Mouse (Mus musculus): Measurements from ENCODE around the gene Jpt2. TPM values are rescaled to one million over a fixed set of nuclear protein-coding genes. Genes with fewer than 3 reads are reported as not detected.

Jpt2 gene
- polyA plus RNA-seq, 2 experiments = 24.3 to 31.6 TPM

DNA sequence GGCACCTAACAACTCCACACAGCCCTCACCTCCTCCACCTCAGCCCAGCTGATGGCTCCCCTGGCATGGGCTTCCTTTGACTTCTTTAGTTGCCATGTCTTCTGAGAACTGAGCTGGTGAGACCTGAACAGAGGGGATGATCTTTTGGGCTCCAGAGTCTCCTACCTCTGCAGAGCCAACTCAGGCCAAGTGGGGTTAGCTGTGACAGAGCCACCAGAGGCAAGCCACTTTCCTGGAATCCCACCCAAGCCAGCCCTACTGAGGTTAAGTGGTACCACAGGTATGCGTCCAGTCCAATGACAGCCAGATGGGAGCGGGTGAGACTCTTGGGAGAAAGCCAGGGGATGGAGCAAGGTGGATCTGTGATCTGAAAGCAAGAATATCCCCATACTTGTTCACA is 67.2 kb downstream of the Jpt2 start:
- ATAC-seq (ENCODE audit: insufficient read depth) (no peak), DNase-seq (ENCODE audit: low read depth in 3 of 3, low spot score in 3 of 3) (no peak)
- no peaks in the 10 kb centered on the region for H3K9me3 ChIP-seq (ENCODE audit: control insufficient read depth, low read length)
- no peak overlapping the region for H3K4me3 ChIP-seq (ENCODE audit: insufficient read depth in 1 of 2, low read depth in 2 of 2, low read length in 2 of 2)
- H3K36me3 ChIP-seq (replicated peaks; ENCODE audit: control insufficient read depth, insufficient read depth, low read depth) = peaks cover 53% of the 10 kb centered on the region
- no peak overlapping the region for H3K4me2 ChIP-seq (ENCODE audit: low read depth)
- H3K4me1 ChIP-seq (replicated peaks; ENCODE audit: control insufficient read depth in 2 of 2, insufficient read depth in 2 of 2, low read length in 1 of 2) = peaks cover 13 to 17% of the 10 kb centered on the region in 2 experiments; a peak in 3 of 4 replicates
- no peak for TF ChIP-seq EP300 (IDR thresholded peaks at IDR 0.05; ENCODE audit: low read depth)
- TF ChIP-seq CTCF (IDR thresholded peaks at IDR 0.05; ENCODE audit: low read depth) = no peak
- H3K27me3 ChIP-seq (ENCODE audit: control insufficient read depth, insufficient read depth, low read length) = no peaks in the 10 kb centered on the region
- 92% methylated on average over 2 of the region's 2 CpGs for WGBS (ENCODE audit: insufficient replicate concordance)
- H3K27ac ChIP-seq = no peak overlapping the region
- no peak overlapping the region for H3K9ac ChIP-seq (replicated peaks)

DNA sequence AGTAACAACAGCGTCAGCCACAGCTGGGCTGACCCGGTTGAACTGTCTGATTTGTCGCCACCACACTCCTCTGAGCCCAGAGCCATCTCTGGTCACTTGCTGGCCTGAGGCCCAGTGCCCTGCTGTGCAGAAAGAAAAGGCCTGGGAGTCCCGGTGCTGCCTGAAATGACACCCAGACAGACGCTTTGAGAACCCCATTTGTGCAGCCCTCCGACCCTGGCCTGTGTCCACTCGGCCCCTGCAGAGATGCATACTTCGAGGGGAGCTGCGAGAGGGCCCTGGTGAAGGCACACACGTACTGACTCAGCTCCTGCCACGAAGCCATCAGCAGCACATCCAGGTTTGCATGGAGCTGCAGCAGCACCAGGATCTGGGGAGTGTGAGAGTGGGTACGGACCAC is 67.7 kb downstream of the Jpt2 start:
- H3K9ac ChIP-seq (replicated peaks) = no peak overlapping the region
- peaks cover 53% of the 10 kb centered on the region for H3K36me3 ChIP-seq (replicated peaks; ENCODE audit: control insufficient read depth, insufficient read depth, low read depth)
- no peak overlapping the region for H3K27ac ChIP-seq
- no peak for TF ChIP-seq EP300 (IDR thresholded peaks at IDR 0.05; ENCODE audit: low read depth)
- no peak for TF ChIP-seq CTCF (IDR thresholded peaks at IDR 0.05; ENCODE audit: low read depth)
- H3K27me3 ChIP-seq (ENCODE audit: control insufficient read depth, insufficient read depth, low read length) = no peaks in the 10 kb centered on the region
- no peak for ATAC-seq (ENCODE audit: insufficient read depth)
- DNase-seq (ENCODE audit: low read depth in 3 of 3, low spot score in 3 of 3) = no peak
- peaks cover 18 to 21% of the 10 kb centered on the region in 2 experiments for H3K4me1 ChIP-seq (replicated peaks; ENCODE audit: control insufficient read depth in 2 of 2, insufficient read depth in 2 of 2, low read length in 1 of 2)
- H3K9me3 ChIP-seq (ENCODE audit: control insufficient read depth, low read length) = no peaks in the 10 kb centered on the region
- WGBS (ENCODE audit: insufficient replicate concordance) = 89% methylated on average over 12 of the region's 12 CpGs
- H3K4me2 ChIP-seq (ENCODE audit: low read depth) = no peak overlapping the region
- no peak overlapping the region for H3K4me3 ChIP-seq (ENCODE audit: insufficient read depth in 1 of 2, low read depth in 2 of 2, low read length in 2 of 2)

DNA sequence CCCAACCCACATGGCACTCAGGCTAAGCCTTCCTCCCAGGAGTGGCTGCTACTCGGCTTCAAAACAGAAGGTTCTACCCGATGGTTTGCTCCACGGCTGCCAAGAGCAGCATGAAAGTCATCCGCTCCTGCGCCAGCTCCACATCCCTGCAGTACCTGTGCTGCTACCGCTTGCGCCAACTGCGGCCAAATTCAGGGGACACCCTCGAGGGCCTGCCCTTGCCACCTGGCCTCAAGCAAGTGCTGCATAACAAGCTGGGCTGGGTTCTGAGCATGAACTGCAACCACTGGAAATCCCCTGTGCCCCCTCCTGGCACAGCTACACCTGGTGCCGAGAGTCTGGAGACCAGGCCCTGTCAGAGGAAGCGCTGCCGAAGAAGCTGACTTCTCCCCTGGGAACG is 69.2 kb downstream of the Jpt2 start:
- no peak overlapping the region for H3K9ac ChIP-seq (replicated peaks)
- H3K36me3 ChIP-seq (replicated peaks; ENCODE audit: control insufficient read depth, insufficient read depth, low read depth) = peaks cover 49% of the 10 kb centered on the region
- DNase-seq (ENCODE audit: low read depth in 3 of 3, low spot score in 3 of 3) = no peak
- H3K4me2 ChIP-seq (ENCODE audit: low read depth) = no peak overlapping the region
- ATAC-seq (ENCODE audit: insufficient read depth) = no peak
- no peak overlapping the region for H3K27ac ChIP-seq
- TF ChIP-seq CTCF (IDR thresholded peaks at IDR 0.05; ENCODE audit: low read depth) (no peak), EP300 (IDR thresholded peaks at IDR 0.05; ENCODE audit: low read depth) (no peak)
- WGBS (ENCODE audit: insufficient replicate concordance) = 91% methylated on average over 13 of the region's 13 CpGs
- peaks cover 18 to 21% of the 10 kb centered on the region in 2 experiments for H3K4me1 ChIP-seq (replicated peaks; ENCODE audit: control insufficient read depth in 2 of 2, insufficient read depth in 2 of 2, low read length in 1 of 2)
- H3K9me3 ChIP-seq (ENCODE audit: control insufficient read depth, low read length) = no peaks in the 10 kb centered on the region
- H3K27me3 ChIP-seq (ENCODE audit: control insufficient read depth, insufficient read depth, low read length) = no peaks in the 10 kb centered on the region
- no peak overlapping the region for H3K4me3 ChIP-seq (ENCODE audit: insufficient read depth in 1 of 2, low read depth in 2 of 2, low read length in 2 of 2)

DNA sequence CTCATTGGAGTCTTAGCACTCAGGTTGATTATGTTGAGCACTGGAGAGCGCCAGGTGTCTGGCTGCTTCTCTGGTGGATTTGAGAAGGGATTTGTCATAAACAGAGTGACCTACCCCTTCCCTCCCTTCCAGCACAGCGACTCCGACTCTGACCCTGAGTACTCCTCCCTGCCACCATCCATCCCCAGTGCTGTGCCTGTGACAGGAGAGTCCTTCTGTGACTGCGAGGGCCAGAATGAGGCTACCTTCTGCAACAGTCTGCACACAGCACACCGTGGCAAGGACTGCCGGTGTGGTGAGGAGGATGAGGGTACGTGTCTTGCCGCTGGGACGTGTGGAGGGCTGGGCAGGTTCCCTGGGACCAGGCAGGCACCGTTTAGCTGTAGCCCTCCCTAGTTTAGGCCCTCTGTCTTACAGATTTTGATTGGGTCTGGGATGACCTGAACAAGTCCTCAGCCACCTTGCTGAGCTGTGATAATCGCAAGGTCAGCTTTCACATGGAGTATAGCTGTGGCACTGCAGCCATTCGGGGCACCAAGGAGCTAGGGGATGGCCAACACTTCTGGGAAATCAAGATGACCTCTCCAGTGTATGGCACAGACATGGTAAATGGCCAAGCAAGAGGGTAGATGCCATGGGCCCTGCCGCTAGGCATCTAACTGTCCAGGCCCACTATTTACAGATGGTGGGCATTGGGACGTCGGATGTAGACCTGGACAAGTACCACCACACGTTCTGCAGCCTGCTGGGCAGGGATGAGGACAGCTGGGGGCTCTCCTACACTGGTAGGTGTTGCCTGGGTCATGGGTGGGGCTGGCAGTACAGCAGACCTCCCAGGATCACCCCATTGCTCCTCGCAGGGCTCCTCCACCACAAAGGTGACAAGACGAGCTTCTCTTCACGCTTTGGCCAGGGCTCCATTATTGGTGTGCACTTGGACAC is 70.1 kb downstream of the Jpt2 start:
- 84% methylated on average over 19 of the region's 19 CpGs for WGBS (ENCODE audit: insufficient replicate concordance)
- H3K9ac ChIP-seq (replicated peaks) = no peak overlapping the region
- no peaks in the 10 kb centered on the region for H3K9me3 ChIP-seq (ENCODE audit: control insufficient read depth, low read length)
- H3K4me1 ChIP-seq (replicated peaks; ENCODE audit: control insufficient read depth in 2 of 2, insufficient read depth in 2 of 2, low read length in 1 of 2) = peaks cover 12 to 17% of the 10 kb centered on the region in 2 experiments
- no peak overlapping the region for H3K4me3 ChIP-seq (ENCODE audit: insufficient read depth in 1 of 2, low read depth in 2 of 2, low read length in 2 of 2)
- TF ChIP-seq CTCF (IDR thresholded peaks at IDR 0.05; ENCODE audit: low read depth) = no peak
- no peak for TF ChIP-seq EP300 (IDR thresholded peaks at IDR 0.05; ENCODE audit: low read depth)
- no peak for DNase-seq (ENCODE audit: low read depth in 3 of 3, low spot score in 3 of 3)
- H3K4me2 ChIP-seq (ENCODE audit: low read depth) = no peak overlapping the region
- peaks cover 49% of the 10 kb centered on the region for H3K36me3 ChIP-seq (replicated peaks; ENCODE audit: control insufficient read depth, insufficient read depth, low read depth)
- no peak overlapping the region for H3K27ac ChIP-seq
- no peak for ATAC-seq (ENCODE audit: insufficient read depth)
- no peaks in the 10 kb centered on the region for H3K27me3 ChIP-seq (ENCODE audit: control insufficient read depth, insufficient read depth, low read length)

DNA sequence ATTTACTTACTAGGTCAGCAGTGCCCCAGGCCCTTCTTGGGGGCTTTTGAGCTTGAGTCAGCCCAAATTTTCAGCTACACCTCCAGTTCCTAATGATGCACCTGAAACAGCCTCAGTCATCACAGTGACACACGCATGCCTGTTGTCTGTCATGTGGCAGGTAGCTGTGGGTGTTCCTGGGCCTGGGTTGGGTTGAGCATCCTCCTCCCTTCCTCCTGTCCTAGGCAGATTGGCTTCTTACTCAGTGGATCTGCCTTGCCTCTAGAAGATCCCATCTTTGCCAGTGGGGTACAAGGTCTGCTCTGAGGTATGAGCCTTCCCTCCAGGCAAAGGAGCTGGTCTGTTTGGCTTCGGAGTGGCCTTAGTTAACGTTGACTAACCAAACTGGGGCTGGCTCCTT is 71.6 kb downstream of the Jpt2 start:
- 75% methylated on average over 3 of the region's 3 CpGs for WGBS (ENCODE audit: insufficient replicate concordance)
- Histone ChIP-seq H3K4me3 (ENCODE audit: insufficient read depth in 1 of 2, low read depth in 2 of 2, low read length in 2 of 2) (no peak overlapping the region), H3K9me3 (ENCODE audit: control insufficient read depth, low read length) (no peaks in the 10 kb centered on the region), H3K27ac (no peak overlapping the region), H3K36me3 (replicated peaks; ENCODE audit: control insufficient read depth, insufficient read depth, low read depth) (peaks cover 59% of the 10 kb centered on the region), H3K9ac (replicated peaks) (no peak overlapping the region), H3K27me3 (ENCODE audit: control insufficient read depth, insufficient read depth, low read length) (no peaks in the 10 kb centered on the region), H3K4me2 (ENCODE audit: low read depth) (peak overlapping the region; percentile 89; the same call in 1 of the 2 replicates), H3K4me1 (replicated peaks; ENCODE audit: control insufficient read depth in 2 of 2, insufficient read depth in 2 of 2, low read length in 1 of 2) (peaks cover 14 to 22% of the 10 kb centered on the region in 2 experiments)
- no peak for DNase-seq (ENCODE audit: low read depth in 3 of 3, low spot score in 3 of 3)
- TF ChIP-seq CTCF (IDR thresholded peaks at IDR 0.05; ENCODE audit: low read depth) (no peak), EP300 (IDR thresholded peaks at IDR 0.05; ENCODE audit: low read depth) (no peak)
- ATAC-seq (ENCODE audit: insufficient read depth) = no peak

Other genes with a start within 250 kb of the Jpt2 start
- gene Rnf151, start 242.6 kb downstream of the Jpt2 start, polyA plus RNA-seq (2012; rRNA removed) = 0.11 and 0.29 TPM in 2 replicates
- gene Rnf151, start 242.6 kb downstream of the Jpt2 start, polyA plus RNA-seq (2014; fragmentation: Nextera tagmentation; extraction: Ambion mirVana) = not detected in 2 replicates
- gene Rps2, start 242.6 kb downstream of the Jpt2 start, polyA plus RNA-seq (2012; rRNA removed) = 2,096 and 2,246 TPM in 2 replicates
- 1,219 and 1,250 TPM in 2 replicates for gene Rps2, start 242.6 kb downstream of the Jpt2 start, polyA plus RNA-seq (2014; fragmentation: Nextera tagmentation; extraction: Ambion mirVana)
- 84.0 and 162 TPM in 2 replicates for gene Ndufb10, start 236.2 kb downstream of the Jpt2 start, polyA plus RNA-seq (2012; rRNA removed)
- gene Ndufb10, start 236.2 kb downstream of the Jpt2 start, polyA plus RNA-seq (2014; fragmentation: Nextera tagmentation; extraction: Ambion mirVana) = 207 and 216 TPM in 2 replicates
- 0.03 TPM in 1 of 2 replicates, not detected in the other for gene Rpl3l, start 232.9 kb downstream of the Jpt2 start, polyA plus RNA-seq (2012; rRNA removed)
- not detected in 2 replicates for gene Rpl3l, start 232.9 kb downstream of the Jpt2 start, polyA plus RNA-seq (2014; fragmentation: Nextera tagmentation; extraction: Ambion mirVana)
- gene Msrb1, start 224.0 kb downstream of the Jpt2 start, polyA plus RNA-seq (2012; rRNA removed) = 18.3 and 25.4 TPM in 2 replicates
- gene Msrb1, start 224.0 kb downstream of the Jpt2 start, polyA plus RNA-seq (2014; fragmentation: Nextera tagmentation; extraction: Ambion mirVana) = 28.8 and 28.9 TPM in 2 replicates
- 0.03 and 0.06 TPM in 2 replicates for gene Hs3st6, start 207.7 kb downstream of the Jpt2 start, polyA plus RNA-seq (2012; rRNA removed)
- gene Hs3st6, start 207.7 kb downstream of the Jpt2 start, polyA plus RNA-seq (2014; fragmentation: Nextera tagmentation; extraction: Ambion mirVana) = not detected in 2 replicates
- gene Meiob, start 156.4 kb downstream of the Jpt2 start, polyA plus RNA-seq (2012; rRNA removed) = 0.50 and 0.65 TPM in 2 replicates
- gene Meiob, start 156.4 kb downstream of the Jpt2 start, polyA plus RNA-seq (2014; fragmentation: Nextera tagmentation; extraction: Ambion mirVana) = 0.90 and 1.2 TPM in 2 replicates
- 49.8 and 65.9 TPM in 2 replicates for gene Hagh, start 120.5 kb downstream of the Jpt2 start, polyA plus RNA-seq (2012; rRNA removed)
- gene Hagh, start 120.5 kb downstream of the Jpt2 start, polyA plus RNA-seq (2014; fragmentation: Nextera tagmentation; extraction: Ambion mirVana) = 109 and 120 TPM in 2 replicates
- gene Fahd1, start 110.3 kb downstream of the Jpt2 start, polyA plus RNA-seq (2012; rRNA removed) = 18.6 and 24.0 TPM in 2 replicates
- 37.2 and 40.1 TPM in 2 replicates for gene Fahd1, start 110.3 kb downstream of the Jpt2 start, polyA plus RNA-seq (2014; fragmentation: Nextera tagmentation; extraction: Ambion mirVana)
- 3.4 and 4.3 TPM in 2 replicates for gene Igfals, start 94.7 kb downstream of the Jpt2 start, polyA plus RNA-seq (2012; rRNA removed)
- 4.7 and 6.3 TPM in 2 replicates for gene Igfals, start 94.7 kb downstream of the Jpt2 start, polyA plus RNA-seq (2014; fragmentation: Nextera tagmentation; extraction: Ambion mirVana)
- 30.8 and 33.1 TPM in 2 replicates for gene Nubp2, start 74.3 kb downstream of the Jpt2 start, polyA plus RNA-seq (2012; rRNA removed)
- 76.7 and 80.1 TPM in 2 replicates for gene Nubp2, start 74.3 kb downstream of the Jpt2 start, polyA plus RNA-seq (2014; fragmentation: Nextera tagmentation; extraction: Ambion mirVana)
- 26.3 and 28.4 TPM in 2 replicates for gene Spsb3, start 74.0 kb downstream of the Jpt2 start, polyA plus RNA-seq (2012; rRNA removed)
- gene Spsb3, start 74.0 kb downstream of the Jpt2 start, polyA plus RNA-seq (2014; fragmentation: Nextera tagmentation; extraction: Ambion mirVana) = 37.5 and 40.2 TPM in 2 replicates
- gene Eme2, start 65.6 kb downstream of the Jpt2 start, polyA plus RNA-seq (2012; rRNA removed) = 7.6 and 9.4 TPM in 2 replicates
- gene Eme2, start 65.6 kb downstream of the Jpt2 start, polyA plus RNA-seq (2014; fragmentation: Nextera tagmentation; extraction: Ambion mirVana) = 7.4 and 8.5 TPM in 2 replicates
- gene Mrps34, start 65.6 kb downstream of the Jpt2 start, polyA plus RNA-seq (2012; rRNA removed) = 48.0 and 49.2 TPM in 2 replicates
- 43.5 and 49.9 TPM in 2 replicates for gene Mrps34, start 65.6 kb downstream of the Jpt2 start, polyA plus RNA-seq (2014; fragmentation: Nextera tagmentation; extraction: Ambion mirVana)
- 55.7 and 65.6 TPM in 2 replicates for gene Nme3, start 64.2 kb downstream of the Jpt2 start, polyA plus RNA-seq (2012; rRNA removed)
- 79.2 and 83.7 TPM in 2 replicates for gene Nme3, start 64.2 kb downstream of the Jpt2 start, polyA plus RNA-seq (2014; fragmentation: Nextera tagmentation; extraction: Ambion mirVana)
- gene Mapk8ip3, start 23.7 kb downstream of the Jpt2 start, polyA plus RNA-seq (2012; rRNA removed) = 30.6 and 34.3 TPM in 2 replicates
- gene Mapk8ip3, start 23.7 kb downstream of the Jpt2 start, polyA plus RNA-seq (2014; fragmentation: Nextera tagmentation; extraction: Ambion mirVana) = 7.2 and 8.0 TPM in 2 replicates
- 7.8 and 7.9 TPM in 2 replicates for gene Cramp1l, start 55.1 kb upstream of the Jpt2 start, polyA plus RNA-seq (2012; rRNA removed)
- 3.2 and 3.9 TPM in 2 replicates for gene Cramp1l, start 55.1 kb upstream of the Jpt2 start, polyA plus RNA-seq (2014; fragmentation: Nextera tagmentation; extraction: Ambion mirVana)
- gene Ift140, start 55.4 kb upstream of the Jpt2 start, polyA plus RNA-seq (2012; rRNA removed) = 51.8 and 61.2 TPM in 2 replicates
- 115 and 124 TPM in 2 replicates for gene Ift140, start 55.4 kb upstream of the Jpt2 start, polyA plus RNA-seq (2014; fragmentation: Nextera tagmentation; extraction: Ambion mirVana)
- 3.0 and 3.1 TPM in 2 replicates for gene Tmem204, start 122.9 kb upstream of the Jpt2 start, polyA plus RNA-seq (2012; rRNA removed)
- 4.3 TPM in 2 replicates for gene Tmem204, start 122.9 kb upstream of the Jpt2 start, polyA plus RNA-seq (2014; fragmentation: Nextera tagmentation; extraction: Ambion mirVana)
- 8.0 and 8.7 TPM in 2 replicates for gene Telo2, start 155.3 kb upstream of the Jpt2 start, polyA plus RNA-seq (2012; rRNA removed)
- gene Telo2, start 155.3 kb upstream of the Jpt2 start, polyA plus RNA-seq (2014; fragmentation: Nextera tagmentation; extraction: Ambion mirVana) = 11.0 and 12.1 TPM in 2 replicates
- not detected in 2 replicates for gene Ptx4, start 160.1 kb upstream of the Jpt2 start, polyA plus RNA-seq (2012; rRNA removed)
- gene Ptx4, start 160.1 kb upstream of the Jpt2 start, polyA plus RNA-seq (2014; fragmentation: Nextera tagmentation; extraction: Ambion mirVana) = not detected in 2 replicates
- 7.1 and 7.9 TPM in 2 replicates for gene Clcn7, start 172.7 kb upstream of the Jpt2 start, polyA plus RNA-seq (2012; rRNA removed)
- 8.7 and 8.8 TPM in 2 replicates for gene Clcn7, start 172.7 kb upstream of the Jpt2 start, polyA plus RNA-seq (2014; fragmentation: Nextera tagmentation; extraction: Ambion mirVana)
- not detected in 2 replicates for gene Ccdc154, start 201.8 kb upstream of the Jpt2 start, polyA plus RNA-seq (2012; rRNA removed)
- 0.05 TPM in 1 of 2 replicates, not detected in the other for gene Ccdc154, start 201.8 kb upstream of the Jpt2 start, polyA plus RNA-seq (2014; fragmentation: Nextera tagmentation; extraction: Ambion mirVana)
- gene Gm38655, start 214.8 kb upstream of the Jpt2 start, polyA plus RNA-seq (2012; rRNA removed) = not detected in 2 replicates
- not detected in 2 replicates for gene Gm38655, start 214.8 kb upstream of the Jpt2 start, polyA plus RNA-seq (2014; fragmentation: Nextera tagmentation; extraction: Ambion mirVana)
- 9.9 and 13.4 TPM in 2 replicates for gene BC003965, start 223.9 kb upstream of the Jpt2 start, polyA plus RNA-seq (2012; rRNA removed)
- gene BC003965, start 223.9 kb upstream of the Jpt2 start, polyA plus RNA-seq (2014; fragmentation: Nextera tagmentation; extraction: Ambion mirVana) = 16.8 and 17.4 TPM in 2 replicates
- gene Unkl, start 227.7 kb upstream of the Jpt2 start, polyA plus RNA-seq (2012; rRNA removed) = 34.8 and 45.6 TPM in 2 replicates
- 5.9 and 9.1 TPM in 2 replicates for gene Unkl, start 227.7 kb upstream of the Jpt2 start, polyA plus RNA-seq (2014; fragmentation: Nextera tagmentation; extraction: Ambion mirVana)

Data from liver, embryonic 14.5 days (tissue).